Mouse (Mus musculus): Measurements from ENCODE around the gene Csf2.

The Csf2 gene

GRCm38 (mm10) chr11:54236939-54237338, 12.5 kb downstream of the Csf2 start:
- no peak for DNase-seq (ENCODE audit: low spot score)

GRCm38 (mm10) chr11:54227478-54227877, 22.0 kb downstream of the Csf2 start:
- no peak for DNase-seq (ENCODE audit: low spot score)

GRCm38 (mm10) chr11:54224475-54224986, 24.9 kb downstream of the Csf2 start:
- no peak for DNase-seq (ENCODE audit: low spot score)

GRCm38 (mm10) chr11:54223637-54224474, 25.6 kb downstream of the Csf2 start:
- DNase-seq (ENCODE audit: low spot score) = no peak

GRCm38 (mm10) chr11:54219903-54220740, 29.3 kb downstream of the Csf2 start:
- no peak for DNase-seq (ENCODE audit: low spot score)

- no peak for DNase-seq (ENCODE audit: low spot score)
These were observed 30.3 kb downstream of the Csf2 start for GRCm38 (mm10) chr11:54219191-54219590.

- no peak for DNase-seq (ENCODE audit: low spot score)
These were observed 32.1 kb downstream of the Csf2 start for GRCm38 (mm10) chr11:54217384-54217783.

GRCm38 (mm10) chr11:54216091-54216490, 33.4 kb downstream of the Csf2 start:
- no peak for DNase-seq (ENCODE audit: low spot score)

GRCm38 (mm10) chr11:54214499-54215443, 34.7 kb downstream of the Csf2 start:
- peak; percentile 77 for DNase-seq (ENCODE audit: low spot score)

GRCm38 (mm10) chr11:54213631-54214030, 35.8 kb downstream of the Csf2 start:
- no peak for DNase-seq (ENCODE audit: low spot score)

- DNase-seq (ENCODE audit: low spot score) = no peak
These were observed 42.5 kb downstream of the Csf2 start for GRCm38 (mm10) chr11:54206993-54207392.

- DNase-seq (ENCODE audit: low spot score) = no peak
These were observed 44.1 kb downstream of the Csf2 start for GRCm38 (mm10) chr11:54205366-54205765.

- DNase-seq (ENCODE audit: low spot score) = no peak
These were observed 44.7 kb downstream of the Csf2 start for GRCm38 (mm10) chr11:54204781-54205180.

- DNase-seq (ENCODE audit: low spot score) = peak; percentile 60
These were observed 46.3 kb downstream of the Csf2 start for GRCm38 (mm10) chr11:54203162-54203561.

GRCm38 (mm10) chr11:54201881-54202685, 47.4 kb downstream of the Csf2 start:
- DNase-seq (ENCODE audit: low spot score) = no peak

GRCm38 (mm10) chr11:54201287-54201773, 48.1 kb downstream of the Csf2 start:
- no peak for DNase-seq (ENCODE audit: low spot score)

All from testis, postnatal 10 days (tissue).